Mouse (Mus musculus): ENCODE measurements around the gene 9230102O04Rik. TPM values are rescaled to one million over a fixed set of nuclear protein-coding genes. Genes with fewer than 3 reads are reported as not detected.

Gene 9230102O04Rik
- polyA plus RNA-seq, 1 experiment from 2014 or later: not detected

- Histone ChIP-seq H3K9me3 (replicated peaks; ENCODE audit: control insufficient read depth, low read length) (no peaks in the 10 kb centered on the region), H3K4me1 (ENCODE audit: control insufficient read depth, insufficient read depth, low read length) (peaks cover 3% of the 10 kb centered on the region; the same call in 1 of the 2 replicates), H3K4me2 (ENCODE audit: low read depth, low read length) (no peak overlapping the region), H3K4me3 (ENCODE audit: low read length) (no peak overlapping the region), H3K27ac (ENCODE audit: low read length) (no peak overlapping the region), H3K36me3 (ENCODE audit: control insufficient read depth, insufficient read depth) (no peaks in the 10 kb centered on the region), H3K27me3 (ENCODE audit: control insufficient read depth, insufficient read depth, low read length) (peaks cover 68% of the 10 kb centered on the region), H3K9ac (ENCODE audit: low read length) (no peak overlapping the region)
- WGBS: 28% methylated on average over 8 of the region's 8 CpGs
- no peak for ATAC-seq (replicated peaks; ENCODE audit: extremely low read depth, insufficient read depth, low FRiP score)
Observed at GRCm38 (mm10) chr2:9897846-9898245, 8.5 kb upstream of the 9230102O04Rik start.

- Histone ChIP-seq H3K9ac (ENCODE audit: low read length) (no peak overlapping the region), H3K27me3 (ENCODE audit: control insufficient read depth, insufficient read depth, low read length) (peaks cover 77% of the 10 kb centered on the region), H3K4me1 (ENCODE audit: control insufficient read depth, insufficient read depth, low read length) (peaks cover 3% of the 10 kb centered on the region; the same call in 1 of the 2 replicates), H3K36me3 (ENCODE audit: control insufficient read depth, insufficient read depth) (no peaks in the 10 kb centered on the region), H3K27ac (ENCODE audit: low read length) (no peak overlapping the region), H3K9me3 (replicated peaks; ENCODE audit: control insufficient read depth, low read length) (no peaks in the 10 kb centered on the region), H3K4me3 (ENCODE audit: low read length) (peak overlapping the region; percentile 11; the same call in 1 of the 2 replicates), H3K4me2 (ENCODE audit: low read depth, low read length) (peak overlapping the region; percentile 3; the same call in 1 of the 2 replicates)
- 3% methylated on average over 22 of the region's 22 CpGs for WGBS
- no peak for ATAC-seq (replicated peaks; ENCODE audit: extremely low read depth, insufficient read depth, low FRiP score)
Observed at GRCm38 (mm10) chr2:9896097-9896770, 6.9 kb upstream of the 9230102O04Rik start.

DNA sequence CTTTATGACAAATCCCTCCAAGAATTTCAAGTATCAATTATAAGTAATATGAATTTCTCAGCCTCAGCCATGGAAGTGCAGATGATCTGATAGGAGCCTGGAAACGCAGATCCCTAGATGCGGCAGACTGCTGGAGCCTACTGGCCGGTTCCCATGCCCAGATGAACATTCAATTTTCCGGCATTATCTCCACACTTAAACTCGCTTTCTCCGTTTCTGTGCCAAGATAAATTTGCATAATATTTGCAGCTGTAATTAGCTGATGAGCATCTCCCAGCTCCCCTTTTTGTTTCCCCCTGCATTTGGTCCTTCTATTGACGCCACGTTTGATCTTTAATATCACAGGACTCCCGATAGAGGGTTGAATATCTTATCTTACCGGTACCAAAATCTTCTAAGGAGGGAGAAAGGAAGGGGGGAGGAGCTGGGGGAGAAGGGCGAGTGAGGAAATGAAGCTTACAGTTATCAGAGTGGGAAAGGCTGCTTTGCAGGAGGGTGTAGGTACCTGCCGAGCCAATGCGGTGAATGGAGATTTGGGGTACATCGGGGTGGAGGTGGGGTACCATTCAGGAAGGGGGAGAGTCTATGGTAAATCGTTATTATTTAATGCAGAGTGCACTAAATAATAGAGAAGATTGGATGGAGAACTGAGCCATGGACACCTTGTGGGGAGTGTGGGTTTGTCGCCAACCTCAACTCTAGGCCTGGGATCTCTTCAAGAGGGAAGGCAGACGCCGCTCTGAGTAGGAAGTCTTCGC, 5.7 kb upstream of the 9230102O04Rik start:
- Histone ChIP-seq H3K27me3 (ENCODE audit: control insufficient read depth, insufficient read depth, low read length) (peaks cover 82% of the 10 kb centered on the region), H3K9ac (ENCODE audit: low read length) (no peak overlapping the region), H3K4me2 (ENCODE audit: low read depth, low read length) (no peak overlapping the region), H3K4me1 (ENCODE audit: control insufficient read depth, insufficient read depth, low read length) (peaks cover 3% of the 10 kb centered on the region; the same call in 1 of the 2 replicates), H3K4me3 (ENCODE audit: low read length) (no peak overlapping the region), H3K9me3 (replicated peaks; ENCODE audit: control insufficient read depth, low read length) (no peaks in the 10 kb centered on the region), H3K36me3 (ENCODE audit: control insufficient read depth, insufficient read depth) (no peaks in the 10 kb centered on the region), H3K27ac (ENCODE audit: low read length) (no peak overlapping the region)
- 3% methylated on average over 19 of the region's 19 CpGs for WGBS
- no peak for ATAC-seq (replicated peaks; ENCODE audit: extremely low read depth, insufficient read depth, low FRiP score)

DNA sequence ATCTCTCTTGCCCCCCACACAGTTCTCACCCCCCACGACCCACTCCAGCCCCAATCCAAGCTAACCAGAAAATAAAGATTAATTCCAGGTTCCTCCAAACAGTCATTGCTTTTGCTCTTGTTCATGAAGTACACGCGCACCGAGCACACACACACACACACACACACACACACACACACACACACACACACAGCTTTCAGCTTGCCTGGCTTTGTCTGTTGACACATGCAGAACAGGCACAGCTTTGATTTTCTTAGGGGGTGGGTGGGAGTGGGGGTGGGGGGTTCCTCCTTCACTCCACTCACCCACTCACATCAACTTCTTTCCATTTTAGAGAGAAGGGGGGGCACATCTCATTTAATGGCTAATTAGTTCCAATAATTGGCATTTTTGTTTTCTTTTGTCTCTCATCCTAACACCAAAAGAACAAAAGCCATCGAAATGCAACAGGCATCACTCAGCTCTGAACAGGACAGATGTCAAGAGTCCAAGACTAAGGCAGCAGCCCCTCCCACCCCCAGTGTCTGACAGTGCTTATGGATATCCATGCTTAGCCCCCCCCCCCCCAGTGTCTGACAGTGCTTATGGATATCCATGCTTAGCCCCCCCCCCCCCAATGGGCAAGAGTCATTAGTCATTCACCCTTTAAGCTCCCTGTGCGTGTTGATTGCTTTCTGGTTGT, 4.1 kb upstream of the 9230102O04Rik start:
- 5% methylated on average over 6 of the region's 6 CpGs for WGBS
- no peak overlapping the region for H3K4me2 ChIP-seq (ENCODE audit: low read depth, low read length)
- H3K9ac ChIP-seq (ENCODE audit: low read length): no peak overlapping the region
- no peak for ATAC-seq (replicated peaks; ENCODE audit: extremely low read depth, insufficient read depth, low FRiP score)
- peaks cover 8% of the 10 kb centered on the region; the same call in 1 of the 2 replicates for H3K4me1 ChIP-seq (ENCODE audit: control insufficient read depth, insufficient read depth, low read length)
- no peaks in the 10 kb centered on the region for H3K36me3 ChIP-seq (ENCODE audit: control insufficient read depth, insufficient read depth)
- H3K9me3 ChIP-seq (replicated peaks; ENCODE audit: control insufficient read depth, low read length): no peaks in the 10 kb centered on the region
- H3K4me3 ChIP-seq (ENCODE audit: low read length): no peak overlapping the region
- peaks cover 87% of the 10 kb centered on the region for H3K27me3 ChIP-seq (ENCODE audit: control insufficient read depth, insufficient read depth, low read length)
- no peak overlapping the region for H3K27ac ChIP-seq (ENCODE audit: low read length)

DNA sequence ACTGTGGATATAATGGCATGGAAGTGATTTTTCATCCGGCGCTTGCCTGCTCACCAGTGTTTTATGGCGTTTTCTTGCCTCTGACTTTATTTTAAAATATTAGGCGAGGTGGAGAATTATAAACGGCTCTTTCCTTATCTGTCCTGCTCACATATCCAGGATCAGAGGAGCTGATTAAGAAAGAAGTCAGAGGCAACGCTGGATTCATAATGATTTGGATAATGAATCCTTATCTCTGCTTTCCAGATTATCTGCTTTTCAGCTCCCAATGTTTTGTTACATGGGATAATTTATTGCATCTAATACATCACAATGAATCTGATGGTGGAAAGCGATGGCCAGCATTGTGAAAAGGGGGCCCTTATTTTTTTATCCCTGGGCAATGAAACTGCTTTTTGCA, 3.2 kb upstream of the 9230102O04Rik start:
- no peak for ATAC-seq (replicated peaks; ENCODE audit: extremely low read depth, insufficient read depth, low FRiP score)
- Histone ChIP-seq H3K9ac (ENCODE audit: low read length) (no peak overlapping the region), H3K9me3 (replicated peaks; ENCODE audit: control insufficient read depth, low read length) (no peaks in the 10 kb centered on the region), H3K4me3 (ENCODE audit: low read length) (no peak overlapping the region), H3K36me3 (ENCODE audit: control insufficient read depth, insufficient read depth) (no peaks in the 10 kb centered on the region), H3K4me2 (ENCODE audit: low read depth, low read length) (no peak overlapping the region), H3K4me1 (ENCODE audit: control insufficient read depth, insufficient read depth, low read length) (peaks cover 8% of the 10 kb centered on the region; the same call in 1 of the 2 replicates), H3K27ac (ENCODE audit: low read length) (no peak overlapping the region), H3K27me3 (ENCODE audit: control insufficient read depth, insufficient read depth, low read length) (peaks cover 86% of the 10 kb centered on the region)
- WGBS: 12% methylated on average over 7 of the region's 7 CpGs

DNA sequence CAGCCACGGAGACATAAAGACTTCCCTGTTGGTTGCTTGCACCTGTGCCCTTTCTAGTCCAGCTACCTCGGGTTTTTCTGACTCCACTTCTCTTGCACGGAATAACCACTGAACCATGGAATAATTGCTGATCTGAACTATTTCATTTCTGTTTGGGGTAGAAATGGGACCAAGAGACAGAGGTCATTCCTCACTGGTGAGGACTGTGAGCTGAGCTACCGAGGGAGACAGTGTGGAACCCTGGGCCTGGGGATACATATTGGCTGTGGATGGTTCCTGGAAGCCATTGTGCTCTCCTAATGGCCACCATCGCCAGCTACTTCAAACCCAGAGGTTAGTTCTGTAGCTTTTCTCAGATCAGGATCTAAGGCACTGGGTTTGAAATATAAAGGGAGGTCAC, 1.6 kb upstream of the 9230102O04Rik start:
- peaks cover 86% of the 10 kb centered on the region for H3K27me3 ChIP-seq (ENCODE audit: control insufficient read depth, insufficient read depth, low read length)
- H3K36me3 ChIP-seq (ENCODE audit: control insufficient read depth, insufficient read depth): no peaks in the 10 kb centered on the region
- WGBS: 7% methylated on average over 5 of the region's 5 CpGs
- H3K9me3 ChIP-seq (replicated peaks; ENCODE audit: control insufficient read depth, low read length): no peaks in the 10 kb centered on the region
- H3K4me2 ChIP-seq (ENCODE audit: low read depth, low read length): no peak overlapping the region
- no peak overlapping the region for H3K4me3 ChIP-seq (ENCODE audit: low read length)
- no peak overlapping the region for H3K9ac ChIP-seq (ENCODE audit: low read length)
- H3K27ac ChIP-seq (ENCODE audit: low read length): no peak overlapping the region
- H3K4me1 ChIP-seq (ENCODE audit: control insufficient read depth, insufficient read depth, low read length): peaks cover 8% of the 10 kb centered on the region; the same call in 1 of the 2 replicates
- ATAC-seq (replicated peaks; ENCODE audit: extremely low read depth, insufficient read depth, low FRiP score): no peak

GRCm38 (mm10) chr2:9890251-9890650, 911 bp upstream of the 9230102O04Rik start:
- WGBS: 8% methylated on average over 8 of the region's 8 CpGs
- H3K9me3 ChIP-seq (replicated peaks; ENCODE audit: control insufficient read depth, low read length): no peaks in the 10 kb centered on the region
- no peak overlapping the region for H3K4me3 ChIP-seq (ENCODE audit: low read length)
- no peak overlapping the region for H3K9ac ChIP-seq (ENCODE audit: low read length)
- no peak for ATAC-seq (replicated peaks; ENCODE audit: extremely low read depth, insufficient read depth, low FRiP score)
- 0 out of 2 replicates have a peak, but pooled peaks cover 5% of the 10 kb centered on the region for H3K4me1 ChIP-seq (ENCODE audit: control insufficient read depth, insufficient read depth, low read length)
- peaks cover 86% of the 10 kb centered on the region for H3K27me3 ChIP-seq (ENCODE audit: control insufficient read depth, insufficient read depth, low read length)
- H3K27ac ChIP-seq (ENCODE audit: low read length): no peak overlapping the region
- H3K4me2 ChIP-seq (ENCODE audit: low read depth, low read length): no peak overlapping the region; the same call in 1 of the 2 replicates
- H3K36me3 ChIP-seq (ENCODE audit: control insufficient read depth, insufficient read depth): no peaks in the 10 kb centered on the region

- WGBS: under 1% methylated on average over 23 of the region's 23 CpGs
- H3K4me1 ChIP-seq (ENCODE audit: control insufficient read depth, insufficient read depth, low read length): 0 out of 2 replicates have a peak, but pooled peaks cover 5% of the 10 kb centered on the region
- peak within 1 kb of the TSS; percentile 34 for H3K4me3 ChIP-seq (ENCODE audit: low read length)
- H3K9me3 ChIP-seq (replicated peaks; ENCODE audit: control insufficient read depth, low read length): no peaks in the 10 kb centered on the region
- H3K27ac ChIP-seq (ENCODE audit: low read length): no peak within 1 kb of the TSS
- H3K9ac ChIP-seq (ENCODE audit: low read length): no peak within 1 kb of the TSS
- no peaks in the 10 kb centered on the region for H3K36me3 ChIP-seq (ENCODE audit: control insufficient read depth, insufficient read depth)
- peak; percentile 43; the same call in 1 of the 2 replicates for ATAC-seq (replicated peaks; ENCODE audit: extremely low read depth, insufficient read depth, low FRiP score)
- peak within 1 kb of the TSS; percentile 45 for H3K4me2 ChIP-seq (ENCODE audit: low read depth, low read length)
- peaks cover 86% of the 10 kb centered on the region for H3K27me3 ChIP-seq (ENCODE audit: control insufficient read depth, insufficient read depth, low read length)
Observed at GRCm38 (mm10) chr2:9889651-9890183, 377 bp upstream of the 9230102O04Rik start, which contains the start of gene Gata3. Gene Gata3, minus strand, starts transcription at chr2:9890034.
